Mouse (Mus musculus) adrenal gland, adult 8-10 months (tissue): Measurements from ENCODE around the gene Flt3l. TPM values are rescaled to one million over a fixed set of nuclear protein-coding genes. Genes with fewer than 3 reads are reported as not detected.
"Not testable (repeated sequence)": the region's sequence is repeated elsewhere in the genome, so short reads cannot be mapped to it uniquely, and the experiment has no call there.

Experiments used
- DNase-seq: peaks from one replicate; pipeline ENCODE4 v3.0.0; 2022
- total RNA-seq, 4 experiments: library from RNA; stranded (reverse); gene quantifications; 2 replicates each; pipeline ENCODE4 v1.2.4; 2022

Gene Flt3l
- total RNA-seq, 4 experiments from 2014 or later, result 20.4 to 56.7 (median 39.5) TPM

- DNase-seq, result no peak
Measured at GRCm38 (mm10) chr7:45141914-45142313, 5.7 kb upstream of the Flt3l start.

GRCm38 (mm10) chr7:45141319-45141718 is 5.1 kb upstream of the Flt3l start:
- DNase-seq, result no peak

GRCm38 (mm10) chr7:45139904-45140723 is 3.9 kb upstream of the Flt3l start:
- DNase-seq, result peak; percentile 74

- no peak for DNase-seq
Measured at GRCm38 (mm10) chr7:45138403-45138802, 2.2 kb upstream of the Flt3l start.

GRCm38 (mm10) chr7:45137171-45138006 is 1.2 kb upstream of the Flt3l start:
- no peak for DNase-seq

GRCm38 (mm10) chr7:45135370-45135769 is 862 bp downstream of the Flt3l start:
- no peak for DNase-seq

- no peak for DNase-seq
Measured at GRCm38 (mm10) chr7:45134544-45135026, 1.6 kb downstream of the Flt3l start.

GRCm38 (mm10) chr7:45133446-45134159 is 2.6 kb downstream of the Flt3l start:
- DNase-seq, result no peak

- DNase-seq, result no peak
Measured at GRCm38 (mm10) chr7:45131850-45132249, 4.4 kb downstream of the Flt3l start.

GRCm38 (mm10) chr7:45129776-45130512 is 6.3 kb downstream of the Flt3l start:
- no peak for DNase-seq

- no peak for DNase-seq
Measured at GRCm38 (mm10) chr7:45129318-45129717, 6.9 kb downstream of the Flt3l start.

GRCm38 (mm10) chr7:45128624-45129246 is 7.5 kb downstream of the Flt3l start, which contains the start of gene Rpl13a:
Rpl13a (minus strand) TSS chr7:45128761.
- peak; percentile 99 for DNase-seq

GRCm38 (mm10) chr7:45127700-45128224 is 8.5 kb downstream of the Flt3l start:
- no peak for DNase-seq

- no peak for DNase-seq
Measured at GRCm38 (mm10) chr7:45126844-45127699, 9.2 kb downstream of the Flt3l start.

- no peak for DNase-seq
Measured at GRCm38 (mm10) chr7:45126147-45126843, 9.9 kb downstream of the Flt3l start.

- DNase-seq, result not testable (repeated sequence)
Measured at GRCm38 (mm10) chr7:45125649-45126048, 10.6 kb downstream of the Flt3l start.

- no peak for DNase-seq
Measured at GRCm38 (mm10) chr7:45125144-45125600, 11.1 kb downstream of the Flt3l start.

- DNase-seq, result peak; percentile 99
Measured at GRCm38 (mm10) chr7:45124224-45125143, 11.7 kb downstream of the Flt3l start, which contains the start of gene Rps11. Rps11 (minus strand) TSS chr7:45124439.
